Mouse (Mus musculus): ENCODE measurements around the gene Nexn.

- TF ChIP-seq CTCF (IDR thresholded peaks at IDR 0.05; ENCODE audit: low read depth) (no peak), EP300 (optimal IDR thresholded peaks at IDR 0.05) (no peak)
These were observed 24.1 kb upstream of the Nexn start for GRCm38 (mm10) chr3:152290175-152290798.

All from stomach, postnatal 0 days (tissue).